Mouse (Mus musculus) urinary bladder, adult 2 months (tissue): Measurements from ENCODE around the gene Gm29427. TPM values are rescaled to one million over a fixed set of nuclear protein-coding genes. Genes with fewer than 3 reads are reported as not detected.

Experiments used
- DNase-seq: peaks from one replicate; pipeline ENCODE4 v3.0.0; 2022; ENCODE audit warnings: low spot score
- polyA plus RNA-seq: library from polyadenylated mRNA; depleted of rRNA; stranded (reverse); fragments of >200 nt; gene quantifications from 2 replicates; pipeline ENCODE4 v1.2.3, GENCODE M21; 2012; rRNA removed

Gene Gm29427
- 0.15 and 0.25 TPM in 2 replicates for polyA plus RNA-seq

DNA sequence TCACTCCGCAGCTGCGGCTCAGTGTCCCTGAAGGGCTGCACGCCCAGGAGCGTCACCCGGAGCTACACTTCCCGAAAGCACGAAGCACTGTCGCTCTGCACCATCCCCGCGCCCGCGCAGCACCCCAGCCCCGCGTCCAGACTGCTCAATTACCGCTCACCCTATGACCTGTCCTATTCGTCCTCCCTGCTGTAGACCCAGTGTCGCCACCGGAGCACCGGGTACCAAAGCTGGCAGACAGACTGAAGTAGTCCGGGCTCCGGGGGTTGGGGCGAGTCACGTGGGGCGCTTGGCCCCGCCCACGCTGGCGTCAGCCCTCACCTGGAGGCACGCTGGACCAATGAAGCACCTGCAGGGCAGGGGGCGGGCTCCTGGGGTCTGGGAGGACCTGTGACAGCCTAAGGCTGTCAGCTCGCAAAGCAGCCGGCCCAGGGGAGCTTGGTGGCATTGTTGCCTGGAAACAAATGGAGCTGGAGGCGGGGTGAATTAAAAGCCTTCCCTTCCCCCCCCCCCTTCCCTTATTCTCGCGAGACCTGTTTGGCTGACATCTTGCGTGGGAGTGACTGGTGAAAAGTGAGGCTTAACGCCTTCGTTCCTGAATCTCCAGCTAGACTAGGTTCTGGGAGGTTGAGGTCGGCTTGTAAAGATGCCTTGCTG is at the start of gene Gm29427:
TSS of gene Gm29427 (minus strand) at position 239 of the 657 bp plus-strand sequence.
- peak; percentile 96 for DNase-seq

DNA sequence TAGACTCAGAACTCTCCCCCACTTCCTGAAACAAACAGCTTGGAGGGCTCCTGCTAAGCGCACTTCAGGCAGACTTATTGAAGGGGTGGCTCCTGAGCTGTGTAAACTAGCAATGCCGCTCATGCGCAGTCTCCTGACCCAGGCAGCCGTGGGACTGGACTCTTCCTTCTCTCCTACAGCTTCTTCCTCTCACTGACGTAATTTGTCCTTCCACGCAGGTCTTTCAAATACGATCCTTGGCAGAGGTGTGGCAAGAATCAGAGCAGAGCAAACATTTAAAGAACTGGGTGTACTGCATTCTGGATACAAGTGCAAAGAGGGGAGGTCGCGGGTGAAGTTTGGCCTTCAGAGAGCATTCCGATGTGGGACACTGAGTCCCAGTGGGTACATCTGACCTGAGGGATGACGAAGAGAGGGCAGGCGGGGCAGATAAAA is 48.4 kb upstream of the Gm29427 start:
- no peak for DNase-seq

DNA sequence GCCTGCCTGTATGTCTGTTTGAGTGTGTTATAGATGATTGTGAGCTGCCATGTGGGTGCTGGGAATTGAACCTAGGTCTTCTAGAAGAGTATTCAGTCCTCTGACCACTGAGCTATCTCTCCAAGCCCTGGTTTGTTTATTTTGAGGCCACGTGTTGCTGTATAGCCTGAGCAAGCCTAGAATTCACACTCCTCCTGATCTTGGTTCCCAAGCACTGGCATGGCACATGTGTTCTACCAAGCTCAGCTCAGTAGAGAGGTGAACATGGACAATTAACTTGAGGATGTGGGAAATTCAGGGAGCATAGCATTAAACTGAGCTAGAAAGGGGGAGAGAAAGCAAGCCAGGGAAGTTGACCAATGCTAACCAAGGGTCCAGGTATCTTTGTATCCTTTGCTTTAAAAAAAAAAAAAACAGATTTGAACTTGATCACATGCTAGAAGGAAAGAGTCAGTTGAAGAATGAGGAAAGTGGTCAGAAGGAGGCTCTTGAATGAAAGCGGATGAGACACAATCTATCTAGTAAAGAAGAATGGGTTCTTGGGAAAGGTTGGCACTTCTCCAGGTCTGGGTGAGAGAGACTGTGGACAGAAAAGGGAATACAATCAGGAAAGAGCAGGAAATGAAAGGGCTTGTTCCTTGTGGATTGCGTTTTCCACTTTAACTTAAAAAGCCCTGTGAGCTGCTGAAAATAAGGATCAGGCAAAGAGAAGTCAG is 46.6 kb upstream of the Gm29427 start:
- DNase-seq = no peak

- DNase-seq = no peak
Observed at GRCm38 (mm10) chr1:130761597-130761996, 46.0 kb upstream of the Gm29427 start.

GRCm38 (mm10) chr1:130759689-130760088 is 44.1 kb upstream of the Gm29427 start:
- DNase-seq = no peak

GRCm38 (mm10) chr1:130746819-130747218 is 31.2 kb upstream of the Gm29427 start:
- no peak for DNase-seq

GRCm38 (mm10) chr1:130745591-130745990 is 30.0 kb upstream of the Gm29427 start:
- no peak for DNase-seq

DNA sequence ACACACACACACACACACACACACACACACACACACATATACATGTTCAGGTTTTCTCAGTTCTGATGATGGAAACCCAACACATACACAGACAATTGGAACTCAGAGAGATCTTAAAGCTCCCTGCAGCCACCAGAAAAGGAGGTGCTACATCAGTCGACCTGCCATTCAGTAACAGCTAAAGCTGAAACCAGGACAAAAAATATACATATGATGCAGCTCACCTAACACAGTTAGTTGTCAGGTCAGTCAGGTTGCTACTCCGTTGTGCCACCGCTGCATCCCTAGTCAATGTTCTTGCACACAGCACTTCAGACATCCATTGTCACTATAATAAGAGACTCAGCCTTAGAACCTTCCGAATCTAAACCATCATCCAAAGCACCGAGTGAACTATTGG is 29.4 kb upstream of the Gm29427 start:
- no peak for DNase-seq

DNA sequence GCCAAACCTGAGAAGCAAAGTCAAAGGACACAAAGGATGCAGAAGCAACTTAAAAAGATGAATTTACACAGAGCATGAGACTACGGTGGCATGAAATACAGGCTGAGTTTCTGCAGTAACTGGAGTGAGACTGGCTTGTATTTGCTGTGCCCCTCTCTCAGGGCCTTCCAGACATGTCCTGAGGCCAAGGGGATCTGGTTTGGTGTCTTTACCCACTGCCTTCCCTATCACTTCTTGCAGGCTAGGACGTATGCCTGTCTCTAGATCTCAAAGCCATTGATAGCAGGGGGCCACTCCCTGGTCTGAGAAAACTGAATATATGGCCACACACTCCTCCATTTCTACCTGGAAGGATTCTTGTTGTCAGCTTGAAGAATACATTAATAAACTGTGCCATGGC is 28.6 kb upstream of the Gm29427 start:
- no peak for DNase-seq

DNA sequence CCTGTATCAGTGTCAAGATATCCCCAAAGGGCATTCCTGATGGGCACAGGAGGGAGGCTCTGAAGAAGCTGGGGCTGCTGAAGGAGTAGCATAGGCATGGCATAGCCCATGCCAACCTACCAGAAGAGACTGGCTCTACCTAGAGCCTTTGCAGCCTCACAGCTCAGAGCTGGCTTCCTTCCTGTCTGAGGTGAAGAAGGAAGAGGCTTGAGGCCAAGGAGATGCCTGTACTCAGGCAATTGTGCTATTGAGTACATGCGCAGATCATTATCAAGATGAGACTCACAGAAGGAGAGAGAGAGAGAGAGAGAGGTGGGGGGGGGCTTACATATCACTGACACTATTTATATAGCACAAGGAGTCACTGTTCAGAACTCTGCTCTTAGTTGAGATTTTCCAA is 28.2 kb upstream of the Gm29427 start:
- no peak for DNase-seq

GRCm38 (mm10) chr1:130742201-130742600 is 26.6 kb upstream of the Gm29427 start:
- DNase-seq = no peak

- DNase-seq = no peak
Observed at GRCm38 (mm10) chr1:130740781-130741720, 25.5 kb upstream of the Gm29427 start.

DNA sequence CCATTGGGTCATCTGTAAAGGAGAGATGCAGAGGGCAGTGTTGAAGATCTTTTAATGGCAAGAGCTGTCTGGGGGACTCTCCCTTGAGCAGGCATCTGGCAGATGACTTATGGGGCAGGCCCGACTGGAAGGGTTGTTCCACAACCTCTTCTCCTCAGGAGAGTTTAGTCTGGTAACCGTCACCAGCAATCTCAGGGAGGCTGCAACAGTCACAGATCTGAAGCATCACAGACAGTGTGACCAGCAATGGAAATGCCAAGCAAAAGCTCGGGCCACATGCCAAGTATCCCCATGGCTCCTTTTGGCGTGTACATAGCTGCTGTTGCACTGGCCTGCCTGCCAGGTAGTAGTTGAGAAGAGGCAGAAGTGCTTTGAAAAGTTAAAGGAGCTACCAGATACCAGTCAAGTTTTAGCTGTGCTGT is 24.6 kb upstream of the Gm29427 start:
- no peak for DNase-seq

GRCm38 (mm10) chr1:130739636-130740035 is 24.0 kb upstream of the Gm29427 start:
- DNase-seq = no peak

GRCm38 (mm10) chr1:130738551-130739106 is 23.0 kb upstream of the Gm29427 start:
- DNase-seq = no peak

DNA sequence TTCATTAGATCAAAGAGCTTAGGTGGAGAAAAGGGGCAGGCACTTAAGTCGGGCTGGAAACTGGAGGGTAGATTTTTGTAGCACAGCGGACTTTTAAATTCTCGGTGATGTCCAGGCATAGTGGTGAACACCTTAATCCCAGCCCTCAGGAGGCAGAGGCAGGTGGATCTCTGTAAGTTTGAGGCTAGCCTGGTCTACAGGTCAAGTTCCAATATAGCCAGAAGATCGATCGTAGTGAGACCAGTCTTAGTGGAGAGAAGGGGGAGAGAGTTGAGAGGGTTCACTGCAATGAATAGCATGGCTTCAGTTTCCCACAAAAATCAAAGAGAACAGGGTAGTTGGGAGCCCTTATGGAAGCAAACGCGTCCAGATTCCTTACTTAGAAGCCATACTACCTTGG is 22.3 kb upstream of the Gm29427 start:
- no peak for DNase-seq

- DNase-seq = no peak
Observed at GRCm38 (mm10) chr1:130737411-130737881, 21.8 kb upstream of the Gm29427 start.

- DNase-seq = no peak
Observed at GRCm38 (mm10) chr1:130734852-130735251, 19.3 kb upstream of the Gm29427 start.

DNA sequence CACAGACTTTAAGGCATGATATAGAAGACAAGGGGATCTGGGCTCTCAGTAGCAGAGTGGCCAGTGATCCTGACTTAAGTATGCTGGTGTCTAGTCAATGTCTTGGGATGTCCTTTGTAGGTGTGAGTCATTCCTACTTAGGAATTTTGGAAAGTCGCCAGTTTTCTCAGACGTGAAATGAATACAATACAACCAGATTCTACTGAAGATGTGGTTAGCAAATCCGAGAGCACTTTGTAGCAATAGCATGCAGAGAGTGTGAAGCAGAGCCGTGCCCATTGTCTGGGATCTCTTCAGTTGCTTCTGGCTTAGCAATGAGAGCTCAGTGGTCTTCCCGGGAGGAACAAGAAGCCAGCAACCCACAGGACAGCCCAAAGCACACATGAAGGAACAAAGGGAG is 18.9 kb upstream of the Gm29427 start:
- DNase-seq = no peak

GRCm38 (mm10) chr1:130733671-130734070 is 18.1 kb upstream of the Gm29427 start:
- DNase-seq = no peak

DNA sequence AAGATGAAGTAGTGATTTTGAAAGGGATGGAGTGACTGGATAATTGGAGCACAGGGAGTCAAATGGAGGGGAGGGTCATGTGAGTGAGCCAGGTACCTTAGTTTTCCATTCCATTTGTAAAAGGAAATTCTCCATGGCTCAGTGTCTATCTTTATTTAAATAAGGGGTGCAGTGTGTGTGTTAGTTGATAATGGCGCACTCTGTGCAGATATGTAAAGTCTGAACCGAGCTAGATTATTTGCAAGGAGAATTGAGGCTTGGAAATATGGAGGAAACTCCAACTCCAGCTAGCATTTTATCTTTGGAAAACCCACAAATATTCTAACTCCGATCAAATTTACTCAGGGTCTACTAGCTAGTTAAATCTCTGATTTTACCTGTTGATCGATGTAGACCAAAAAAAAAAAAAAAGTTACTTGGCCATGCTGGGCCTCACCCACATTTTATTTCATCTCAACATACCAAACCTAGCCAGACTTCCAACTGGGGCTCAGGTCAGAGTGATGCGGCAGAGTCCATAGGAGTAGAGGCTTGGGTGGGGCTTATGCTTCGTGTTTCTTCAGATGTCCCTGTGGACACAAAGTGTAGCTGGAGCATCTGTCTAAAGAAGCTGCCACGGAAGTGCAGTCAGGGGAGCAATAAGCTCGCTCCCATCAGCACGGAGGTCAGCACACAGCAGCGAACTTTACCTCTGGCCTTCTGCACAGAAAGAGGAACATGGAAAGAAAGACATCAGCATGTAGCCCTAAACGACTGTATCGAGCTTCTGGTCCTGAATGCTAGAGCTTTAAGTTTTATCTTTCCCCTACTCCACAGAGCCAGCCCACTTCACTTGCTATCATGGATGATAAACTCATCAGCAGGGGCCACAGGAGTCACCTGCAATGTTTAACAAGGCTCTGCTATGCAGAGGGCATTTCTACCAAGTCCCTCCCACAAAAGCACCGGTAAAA is 17.4 kb upstream of the Gm29427 start:
- DNase-seq = no peak
